Mouse (Mus musculus): Measurements from ENCODE around the gene Gmpr2. TPM values are rescaled to one million over a fixed set of nuclear protein-coding genes. Genes with fewer than 3 reads are reported as not detected.

Gene Gmpr2
- polyA plus RNA-seq, 1 experiment, result 15.9 TPM

- Histone ChIP-seq H3K36me3 (ENCODE audit: control insufficient read depth, insufficient read depth, low read length) (peaks cover 8% of the 10 kb centered on the region), H3K4me3 (ENCODE audit: extremely low read depth, insufficient read depth, insufficient read length) (no peak overlapping the region), H3K27ac (ENCODE audit: insufficient read depth, low read length) (no peak overlapping the region), H3K27me3 (ENCODE audit: control insufficient read depth, insufficient read depth, low read length) (no peaks in the 10 kb centered on the region), H3K4me1 (ENCODE audit: control insufficient read depth, insufficient read depth, insufficient read length) (peaks cover 11% of the 10 kb centered on the region; the same call in 1 of the 2 replicates)
- DNase-seq (ENCODE audit: low read depth in 1 of 2, low spot score in 2 of 2), result no peak
- TF ChIP-seq CTCF (IDR thresholded peaks at IDR 0.05; ENCODE audit: extremely low read depth, insufficient read depth, insufficient read length, insufficient replicate concordance) (no peak), POLR2A (IDR thresholded peaks at IDR 0.05; ENCODE audit: low read depth, low read length) (no peak)
- 96% methylated on average over 14 of the region's 14 CpGs for WGBS
These were observed 30.9 kb upstream of the Gmpr2 start for GRCm38 (mm10) chr14:55640816-55641215.

GRCm38 (mm10) chr14:55641291-55641690, 30.4 kb upstream of the Gmpr2 start:
- no peak overlapping the region for H3K27ac ChIP-seq (ENCODE audit: insufficient read depth, low read length)
- peaks cover 8% of the 10 kb centered on the region for H3K36me3 ChIP-seq (ENCODE audit: control insufficient read depth, insufficient read depth, low read length)
- no peak for DNase-seq (ENCODE audit: low read depth in 1 of 2, low spot score in 2 of 2)
- no peak for TF ChIP-seq CTCF (IDR thresholded peaks at IDR 0.05; ENCODE audit: extremely low read depth, insufficient read depth, insufficient read length, insufficient replicate concordance)
- H3K4me3 ChIP-seq (ENCODE audit: extremely low read depth, insufficient read depth, insufficient read length), result no peak overlapping the region
- no peaks in the 10 kb centered on the region for H3K27me3 ChIP-seq (ENCODE audit: control insufficient read depth, insufficient read depth, low read length)
- WGBS, result 84% methylated on average over 13 of the region's 13 CpGs
- peaks cover 11% of the 10 kb centered on the region; the same call in 1 of the 2 replicates for H3K4me1 ChIP-seq (ENCODE audit: control insufficient read depth, insufficient read depth, insufficient read length)

GRCm38 (mm10) chr14:55642679-55643059, 29.1 kb upstream of the Gmpr2 start:
- Histone ChIP-seq H3K27ac (ENCODE audit: insufficient read depth, low read length) (peak overlapping the region; percentile 97), H3K27me3 (ENCODE audit: control insufficient read depth, insufficient read depth, low read length) (no peaks in the 10 kb centered on the region), H3K36me3 (ENCODE audit: control insufficient read depth, insufficient read depth, low read length) (peaks cover 8% of the 10 kb centered on the region), H3K4me1 (ENCODE audit: control insufficient read depth, insufficient read depth, insufficient read length) (peaks cover 11% of the 10 kb centered on the region; the same call in 1 of the 2 replicates), H3K4me3 (ENCODE audit: extremely low read depth, insufficient read depth, insufficient read length) (peak overlapping the region; percentile 79)
- no peak for DNase-seq (ENCODE audit: low read depth in 1 of 2, low spot score in 2 of 2)
- 27% methylated on average over 8 of the region's 8 CpGs for WGBS
- TF ChIP-seq CTCF (IDR thresholded peaks at IDR 0.05; ENCODE audit: extremely low read depth, insufficient read depth, insufficient read length, insufficient replicate concordance) (no peak), POLR2A (IDR thresholded peaks at IDR 0.05; ENCODE audit: low read depth, low read length) (no peak)

- H3K27me3 ChIP-seq (ENCODE audit: control insufficient read depth, insufficient read depth, low read length), result no peaks in the 10 kb centered on the region
- TF ChIP-seq CTCF (IDR thresholded peaks at IDR 0.05; ENCODE audit: extremely low read depth, insufficient read depth, insufficient read length, insufficient replicate concordance) (no peak), POLR2A (IDR thresholded peaks at IDR 0.05; ENCODE audit: low read depth, low read length) (peak; percentile 50)
- H3K36me3 ChIP-seq (ENCODE audit: control insufficient read depth, insufficient read depth, low read length), result peaks cover 6% of the 10 kb centered on the region
- DNase-seq (ENCODE audit: low read depth in 1 of 2, low spot score in 2 of 2), result peak; percentile 69 to 76
- H3K27ac ChIP-seq (ENCODE audit: insufficient read depth, low read length), result peak within 1 kb of the TSS; percentile 97
- peak within 1 kb of the TSS; percentile 79 for H3K4me3 ChIP-seq (ENCODE audit: extremely low read depth, insufficient read depth, insufficient read length)
- H3K4me1 ChIP-seq (ENCODE audit: control insufficient read depth, insufficient read depth, insufficient read length), result peaks cover 11% of the 10 kb centered on the region; the same call in 1 of the 2 replicates
- under 1% methylated on average over 89 of the region's 89 CpGs for WGBS
These were observed 28.5 kb upstream of the Gmpr2 start, which contains the start of gene Tm9sf1 for GRCm38 (mm10) chr14:55643060-55643907. Gene Tm9sf1, minus strand, starts transcription at chr14:55643806.

GRCm38 (mm10) chr14:55644261-55644888, 27.4 kb upstream of the Gmpr2 start:
- H3K36me3 ChIP-seq (ENCODE audit: control insufficient read depth, insufficient read depth, low read length), result peaks cover 6% of the 10 kb centered on the region; the same call in 1 of the 2 replicates
- H3K4me1 ChIP-seq (ENCODE audit: control insufficient read depth, insufficient read depth, insufficient read length), result peaks cover 11% of the 10 kb centered on the region; the same call in 1 of the 2 replicates
- no peak for TF ChIP-seq POLR2A (IDR thresholded peaks at IDR 0.05; ENCODE audit: low read depth, low read length)
- TF ChIP-seq CTCF (IDR thresholded peaks at IDR 0.05; ENCODE audit: extremely low read depth, insufficient read depth, insufficient read length, insufficient replicate concordance), result no peak
- peak overlapping the region; percentile 56 for H3K4me3 ChIP-seq (ENCODE audit: extremely low read depth, insufficient read depth, insufficient read length)
- H3K27me3 ChIP-seq (ENCODE audit: control insufficient read depth, insufficient read depth, low read length), result no peaks in the 10 kb centered on the region
- 3% methylated on average over 17 of the region's 17 CpGs for WGBS
- peak overlapping the region; percentile 74 for H3K27ac ChIP-seq (ENCODE audit: insufficient read depth, low read length)
- no peak for DNase-seq (ENCODE audit: low read depth in 1 of 2, low spot score in 2 of 2)

- TF ChIP-seq POLR2A (IDR thresholded peaks at IDR 0.05; ENCODE audit: low read depth, low read length), result no peak
- no peak for TF ChIP-seq CTCF (IDR thresholded peaks at IDR 0.05; ENCODE audit: extremely low read depth, insufficient read depth, insufficient read length, insufficient replicate concordance)
- 90% methylated on average over 2 of the region's 2 CpGs for WGBS
- no peak within 1 kb of the TSS for H3K4me3 ChIP-seq (ENCODE audit: extremely low read depth, insufficient read depth, insufficient read length)
These were observed 21.9 kb upstream of the Gmpr2 start, which contains the start of gene Tssk4 for GRCm38 (mm10) chr14:55649884-55650283. Gene Tssk4, plus strand, starts transcription at chr14:55650184.

More at GRCm38 (mm10) chr14:55649884-55650283, 21.9 kb upstream of the Gmpr2 start, which contains the start of gene Tssk4:
- no peak for DNase-seq (ENCODE audit: low read depth in 1 of 2, low spot score in 2 of 2)
- Histone ChIP-seq H3K27me3 (ENCODE audit: control insufficient read depth, insufficient read depth, low read length) (no peaks in the 10 kb centered on the region), H3K27ac (ENCODE audit: insufficient read depth, low read length) (no peak within 1 kb of the TSS), H3K36me3 (ENCODE audit: control insufficient read depth, insufficient read depth, low read length) (no peaks in the 10 kb centered on the region), H3K4me1 (ENCODE audit: control insufficient read depth, insufficient read depth, insufficient read length) (peaks cover 3% of the 10 kb centered on the region; the same call in 1 of the 2 replicates)

Data from spleen, adult 2 months (tissue).